Mouse (Mus musculus): ENCODE measurements around the gene Ropn1. TPM values are rescaled to one million over a fixed set of nuclear protein-coding genes. Genes with fewer than 3 reads are reported as not detected.

Ropn1 gene
- polyA plus RNA-seq, 1 experiment from 2014 or later, result not detected

- Histone ChIP-seq H3K4me3 (peak overlapping the region; percentile 48), H3K27me3 (ENCODE audit: poor library complexity, severe bottlenecking) (peaks cover 14% of the 10 kb centered on the region; the same call in 1 of the 2 replicates), H3K9me3 (no peaks in the 10 kb centered on the region), H3K36me3 (replicated peaks) (no peaks in the 10 kb centered on the region), H3K4me1 (peaks cover 20% of the 10 kb centered on the region), H3K27ac (peak overlapping the region; percentile 44; the same call in 1 of the 2 replicates)
- DNase-seq (ENCODE audit: extremely low spot score, low spot score), result no peak
- 26% methylated on average over 5 of the region's 5 CpGs for WGBS
These were observed 8.3 kb downstream of the Ropn1 start for GRCm38 (mm10) chr16:34657983-34658382.

- Histone ChIP-seq H3K9me3 (no peaks in the 10 kb centered on the region), H3K36me3 (replicated peaks) (no peaks in the 10 kb centered on the region), H3K4me1 (peaks cover 20% of the 10 kb centered on the region), H3K4me3 (peak overlapping the region; percentile 48), H3K27me3 (ENCODE audit: poor library complexity, severe bottlenecking) (peaks cover 14% of the 10 kb centered on the region; the same call in 1 of the 2 replicates), H3K27ac (peak overlapping the region; percentile 78)
- peak; percentile 21 for DNase-seq (ENCODE audit: extremely low spot score, low spot score)
- WGBS, result 29% methylated on average over 11 of the region's 11 CpGs
These were observed 8.7 kb downstream of the Ropn1 start for GRCm38 (mm10) chr16:34658388-34658787.

- no peaks in the 10 kb centered on the region for H3K9me3 ChIP-seq
- no peak for DNase-seq (ENCODE audit: extremely low spot score, low spot score)
- no peak overlapping the region for H3K27ac ChIP-seq
- no peak overlapping the region for H3K4me3 ChIP-seq
- peaks cover 16% of the 10 kb centered on the region for H3K4me1 ChIP-seq
- WGBS, result 81% methylated on average over 3 of the region's 3 CpGs
- H3K36me3 ChIP-seq (replicated peaks), result no peaks in the 10 kb centered on the region
- peaks cover 55% of the 10 kb centered on the region for H3K27me3 ChIP-seq (ENCODE audit: poor library complexity, severe bottlenecking)
These were observed 14.8 kb downstream of the Ropn1 start for GRCm38 (mm10) chr16:34664553-34664952.

- Histone ChIP-seq H3K27ac (no peak overlapping the region), H3K36me3 (replicated peaks) (no peaks in the 10 kb centered on the region), H3K4me1 (peaks cover 30% of the 10 kb centered on the region), H3K27me3 (ENCODE audit: poor library complexity, severe bottlenecking) (peaks cover 68% of the 10 kb centered on the region), H3K9me3 (no peaks in the 10 kb centered on the region), H3K4me3 (peak overlapping the region; percentile 34)
- WGBS, result 6% methylated on average over 20 of the region's 20 CpGs
- peak; percentile 79 for DNase-seq (ENCODE audit: extremely low spot score, low spot score)
These were observed 17.5 kb downstream of the Ropn1 start for GRCm38 (mm10) chr16:34667031-34667726.

- Histone ChIP-seq H3K27ac (no peak overlapping the region), H3K4me3 (no peak overlapping the region), H3K4me1 (peaks cover 37% of the 10 kb centered on the region), H3K27me3 (ENCODE audit: poor library complexity, severe bottlenecking) (peaks cover 79% of the 10 kb centered on the region), H3K36me3 (replicated peaks) (no peaks in the 10 kb centered on the region), H3K9me3 (no peaks in the 10 kb centered on the region)
- no peak for DNase-seq (ENCODE audit: extremely low spot score, low spot score)
- WGBS, result 81% methylated on average over 9 of the region's 9 CpGs
These were observed 18.6 kb downstream of the Ropn1 start for GRCm38 (mm10) chr16:34668341-34668740.

- Histone ChIP-seq H3K4me1 (peaks cover 30% of the 10 kb centered on the region), H3K4me3 (no peak overlapping the region), H3K27ac (no peak overlapping the region), H3K9me3 (no peaks in the 10 kb centered on the region), H3K27me3 (ENCODE audit: poor library complexity, severe bottlenecking) (peaks cover 59% of the 10 kb centered on the region), H3K36me3 (replicated peaks) (no peaks in the 10 kb centered on the region)
- no peak for DNase-seq (ENCODE audit: extremely low spot score, low spot score)
- WGBS, result 39% methylated on average over 7 of the region's 7 CpGs
These were observed 22.2 kb downstream of the Ropn1 start for GRCm38 (mm10) chr16:34671966-34672365.

GRCm38 (mm10) chr16:34672822-34673221 lies 23.1 kb downstream of the Ropn1 start:
- no peaks in the 10 kb centered on the region for H3K9me3 ChIP-seq
- no peak overlapping the region for H3K27ac ChIP-seq
- 65% methylated on average over 3 of the region's 3 CpGs for WGBS
- H3K4me1 ChIP-seq, result peaks cover 21% of the 10 kb centered on the region
- H3K4me3 ChIP-seq, result no peak overlapping the region
- H3K36me3 ChIP-seq (replicated peaks), result no peaks in the 10 kb centered on the region
- peaks cover 53% of the 10 kb centered on the region for H3K27me3 ChIP-seq (ENCODE audit: poor library complexity, severe bottlenecking)
- DNase-seq (ENCODE audit: extremely low spot score, low spot score), result no peak

- H3K27me3 ChIP-seq (ENCODE audit: poor library complexity, severe bottlenecking), result peaks cover 37% of the 10 kb centered on the region
- no peak for DNase-seq (ENCODE audit: extremely low spot score, low spot score)
- H3K4me3 ChIP-seq, result no peak overlapping the region
- 91% methylated on average over 6 of the region's 6 CpGs for WGBS
- H3K4me1 ChIP-seq, result peaks cover 21% of the 10 kb centered on the region
- H3K36me3 ChIP-seq (replicated peaks), result no peaks in the 10 kb centered on the region
- no peak overlapping the region for H3K27ac ChIP-seq
- H3K9me3 ChIP-seq, result no peaks in the 10 kb centered on the region
These were observed 24.6 kb downstream of the Ropn1 start for GRCm38 (mm10) chr16:34674365-34674764.

- Histone ChIP-seq H3K27me3 (ENCODE audit: poor library complexity, severe bottlenecking) (no peaks in the 10 kb centered on the region), H3K36me3 (replicated peaks) (no peaks in the 10 kb centered on the region), H3K9me3 (no peaks in the 10 kb centered on the region), H3K4me3 (no peak overlapping the region), H3K4me1 (no peaks in the 10 kb centered on the region), H3K27ac (no peak overlapping the region)
- no peak for DNase-seq (ENCODE audit: extremely low spot score, low spot score)
These were observed 32.1 kb downstream of the Ropn1 start for GRCm38 (mm10) chr16:34681823-34682222.

GRCm38 (mm10) chr16:34689879-34690278 lies 40.2 kb downstream of the Ropn1 start:
- H3K36me3 ChIP-seq (replicated peaks), result peaks cover under 1% of the 10 kb centered on the region; the same call in 1 of the 2 replicates
- peaks cover 16% of the 10 kb centered on the region for H3K4me1 ChIP-seq
- WGBS, result 79% methylated on average over 3 of the region's 3 CpGs
- H3K4me3 ChIP-seq, result peak overlapping the region; percentile 79
- H3K27ac ChIP-seq, result no peak overlapping the region
- no peaks in the 10 kb centered on the region for H3K9me3 ChIP-seq
- no peak for DNase-seq (ENCODE audit: extremely low spot score, low spot score)
- H3K27me3 ChIP-seq (ENCODE audit: poor library complexity, severe bottlenecking), result no peaks in the 10 kb centered on the region

- H3K27ac ChIP-seq, result peak within 1 kb of the TSS; percentile 92
- no peaks in the 10 kb centered on the region for H3K9me3 ChIP-seq
- peak within 1 kb of the TSS; percentile 79 for H3K4me3 ChIP-seq
- H3K4me1 ChIP-seq, result peaks cover 16% of the 10 kb centered on the region
- H3K27me3 ChIP-seq (ENCODE audit: poor library complexity, severe bottlenecking), result no peaks in the 10 kb centered on the region
- peaks cover 7% of the 10 kb centered on the region; the same call in 1 of the 2 replicates for H3K36me3 ChIP-seq (replicated peaks)
- under 1% methylated on average over 53 of the region's 53 CpGs for WGBS
- DNase-seq (ENCODE audit: extremely low spot score, low spot score), result peak; percentile 92
These were observed 40.8 kb downstream of the Ropn1 start, which contains the start of gene Ccdc14 for GRCm38 (mm10) chr16:34690334-34691144. Gene Ccdc14, plus strand, starts transcription at chr16:34690616.

GRCm38 (mm10) chr16:34691156-34691555 lies 41.4 kb downstream of the Ropn1 start:
- Histone ChIP-seq H3K4me1 (peaks cover 16% of the 10 kb centered on the region), H3K36me3 (replicated peaks) (peaks cover 13% of the 10 kb centered on the region), H3K27me3 (ENCODE audit: poor library complexity, severe bottlenecking) (no peaks in the 10 kb centered on the region), H3K9me3 (no peaks in the 10 kb centered on the region), H3K27ac (peak overlapping the region; percentile 92), H3K4me3 (peak overlapping the region; percentile 79)
- 9% methylated on average over 11 of the region's 11 CpGs for WGBS
- DNase-seq (ENCODE audit: extremely low spot score, low spot score), result peak; percentile 25

GRCm38 (mm10) chr16:34694477-34694876 lies 44.8 kb downstream of the Ropn1 start:
- WGBS, result 94% methylated on average over 6 of the region's 7 CpGs
- Histone ChIP-seq H3K4me1 (peaks cover 16% of the 10 kb centered on the region), H3K36me3 (replicated peaks) (peaks cover 44% of the 10 kb centered on the region), H3K27me3 (ENCODE audit: poor library complexity, severe bottlenecking) (no peaks in the 10 kb centered on the region), H3K9me3 (no peaks in the 10 kb centered on the region), H3K4me3 (no peak overlapping the region), H3K27ac (no peak overlapping the region)
- DNase-seq (ENCODE audit: extremely low spot score, low spot score), result no peak

All from forebrain, embryonic 10.5 days (tissue).